Mouse (Mus musculus) cerebellum, postnatal 25 days (tissue): ENCODE measurements around the gene Bud23.
"Not testable (repeated sequence)": the region's sequence is repeated elsewhere in the genome, so short reads cannot be mapped to it uniquely, and the experiment has no call there.

ENCODE experiments used
- DNase-seq, 2 experiments: peaks; one replicate each; pipeline ENCODE4 v3.0.0; 2021; ENCODE audit warnings: mixed read lengths in 2 of 2

Bud23 gene

GRCm38 (mm10) chr5:135064909-135065446 lies at the start of gene Bud23:
Gene Bud23 (minus strand): TSS chr5:135064959.
- DNase-seq, result not testable (repeated sequence)

- DNase-seq, result no peak
Observed at GRCm38 (mm10) chr5:135113782-135114181, 49.0 kb upstream of the Bud23 start.

GRCm38 (mm10) chr5:135109976-135110375 lies 45.2 kb upstream of the Bud23 start:
- no peak for DNase-seq

GRCm38 (mm10) chr5:135109426-135109825 lies 44.7 kb upstream of the Bud23 start:
- no peak for DNase-seq

- DNase-seq, result no peak
Observed at GRCm38 (mm10) chr5:135109017-135109416, 44.3 kb upstream of the Bud23 start.

- peak; percentile 60 to 75 for DNase-seq
Observed at GRCm38 (mm10) chr5:135107521-135108501, 43.1 kb upstream of the Bud23 start.

GRCm38 (mm10) chr5:135106758-135107256 lies 42.0 kb upstream of the Bud23 start:
- peak; percentile 41 to 67 for DNase-seq

GRCm38 (mm10) chr5:135103999-135104660 lies 39.4 kb upstream of the Bud23 start:
- peak in 1 of 2 experiments; percentile 24 for DNase-seq

- DNase-seq, result no peak
Observed at GRCm38 (mm10) chr5:135100981-135101380, 36.2 kb upstream of the Bud23 start.

GRCm38 (mm10) chr5:135089653-135090052 lies 24.9 kb upstream of the Bud23 start, which contains the start of gene Mlxipl:
Gene Mlxipl (plus strand): TSS chr5:135089890.
- DNase-seq, result no peak

- DNase-seq, result no peak
Observed at GRCm38 (mm10) chr5:135086871-135087270, 22.1 kb upstream of the Bud23 start.

GRCm38 (mm10) chr5:135080539-135080938 lies 15.8 kb upstream of the Bud23 start:
- no peak for DNase-seq

GRCm38 (mm10) chr5:135079578-135079977 lies 14.8 kb upstream of the Bud23 start:
- DNase-seq, result no peak

- DNase-seq, result no peak
Observed at GRCm38 (mm10) chr5:135078482-135078810, 13.7 kb upstream of the Bud23 start.

GRCm38 (mm10) chr5:135077564-135078481 lies 13.1 kb upstream of the Bud23 start, which contains the start of gene Vps37d:
Gene Vps37d (minus strand): TSS chr5:135078266.
- DNase-seq, result peak; percentile 98 to 99

GRCm38 (mm10) chr5:135076931-135077505 lies 12.3 kb upstream of the Bud23 start:
- DNase-seq, result peak; percentile 54 to 63

GRCm38 (mm10) chr5:135076368-135076767 lies 11.6 kb upstream of the Bud23 start:
- DNase-seq, result no peak

- DNase-seq, result no peak
Observed at GRCm38 (mm10) chr5:135075655-135076054, 10.9 kb upstream of the Bud23 start.

GRCm38 (mm10) chr5:135073349-135074150 lies 8.8 kb upstream of the Bud23 start:
- DNase-seq, result peak in 1 of 2 experiments; percentile 41

GRCm38 (mm10) chr5:135072720-135073119 lies 8.0 kb upstream of the Bud23 start:
- no peak for DNase-seq

- no peak for DNase-seq
Observed at GRCm38 (mm10) chr5:135072061-135072460, 7.3 kb upstream of the Bud23 start.
